Mouse (Mus musculus): ENCODE measurements around the gene Rpn1. TPM values are rescaled to one million over a fixed set of nuclear protein-coding genes. Genes with fewer than 3 reads are reported as not detected.

The Rpn1 gene
- polyA plus RNA-seq, 1 experiment: 1.2 TPM

DNA sequence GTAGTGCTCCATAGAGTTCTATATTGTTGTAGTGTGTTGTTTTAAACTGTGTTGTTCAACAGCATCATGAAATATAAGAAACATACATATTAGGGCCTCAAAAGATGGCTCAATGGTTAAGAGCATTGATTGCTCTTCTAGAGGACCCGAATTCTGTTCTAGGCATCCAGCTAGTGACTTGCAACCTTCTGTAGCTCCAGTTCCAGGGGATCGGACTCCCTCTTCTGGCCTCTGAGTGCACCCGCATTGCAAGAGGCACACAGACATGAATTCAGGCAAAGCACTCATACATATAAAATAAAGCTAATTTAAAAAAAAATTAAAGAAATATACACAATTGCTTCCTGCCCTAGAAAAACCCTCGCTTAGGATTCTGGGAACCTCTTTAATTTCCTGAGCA, 22.9 kb upstream of the Rpn1 start:
- TF ChIP-seq GATA1 (IDR thresholded peaks at IDR 0.05; ENCODE audit: low read length) (no peak), TAL1 (IDR thresholded peaks at IDR 0.05; ENCODE audit: low read length) (no peak)
- Histone ChIP-seq H3K27me3 (ENCODE audit: control insufficient read depth) (peaks cover 10% of the 10 kb centered on the region), H3K36me3 (ENCODE audit: control insufficient read depth) (no peaks in the 10 kb centered on the region), H3K9me3 (ENCODE audit: control insufficient read depth, low read length) (no peaks in the 10 kb centered on the region), H3K4me1 (ENCODE audit: control insufficient read depth) (no peaks in the 10 kb centered on the region; the same call in 1 of the 2 replicates), H3K4me3 (replicated peaks) (no peak overlapping the region)

- Histone ChIP-seq H3K4me3 (replicated peaks) (no peak overlapping the region), H3K9me3 (ENCODE audit: control insufficient read depth, low read length) (no peaks in the 10 kb centered on the region), H3K36me3 (ENCODE audit: control insufficient read depth) (no peaks in the 10 kb centered on the region), H3K4me1 (ENCODE audit: control insufficient read depth) (no peaks in the 10 kb centered on the region; the same call in 1 of the 2 replicates), H3K27me3 (ENCODE audit: control insufficient read depth) (peaks cover 2% of the 10 kb centered on the region; the same call in 1 of the 2 replicates)
- TF ChIP-seq GATA1 (IDR thresholded peaks at IDR 0.05; ENCODE audit: low read length): no peak
- TF ChIP-seq TAL1 (IDR thresholded peaks at IDR 0.05; ENCODE audit: low read length): no peak
Measured at GRCm38 (mm10) chr6:88062398-88062797, 21.9 kb upstream of the Rpn1 start.

GRCm38 (mm10) chr6:88064072-88064642, 20.1 kb upstream of the Rpn1 start:
- TF ChIP-seq GATA1 (IDR thresholded peaks at IDR 0.05; ENCODE audit: low read length) (no peak), TAL1 (IDR thresholded peaks at IDR 0.05; ENCODE audit: low read length) (no peak)
- H3K4me3 ChIP-seq (replicated peaks): no peak overlapping the region

GRCm38 (mm10) chr6:88065116-88065515, 19.2 kb upstream of the Rpn1 start:
- H3K4me1 ChIP-seq (ENCODE audit: control insufficient read depth): no peaks in the 10 kb centered on the region; the same call in 1 of the 2 replicates

More at GRCm38 (mm10) chr6:88064072-88064642, 20.1 kb upstream of the Rpn1 start:
- Histone ChIP-seq H3K9me3 (ENCODE audit: control insufficient read depth, low read length) (no peaks in the 10 kb centered on the region), H3K4me1 (ENCODE audit: control insufficient read depth) (no peaks in the 10 kb centered on the region; the same call in 1 of the 2 replicates), H3K36me3 (ENCODE audit: control insufficient read depth) (no peaks in the 10 kb centered on the region), H3K27me3 (ENCODE audit: control insufficient read depth) (no peaks in the 10 kb centered on the region; the same call in 1 of the 2 replicates)

DNA sequence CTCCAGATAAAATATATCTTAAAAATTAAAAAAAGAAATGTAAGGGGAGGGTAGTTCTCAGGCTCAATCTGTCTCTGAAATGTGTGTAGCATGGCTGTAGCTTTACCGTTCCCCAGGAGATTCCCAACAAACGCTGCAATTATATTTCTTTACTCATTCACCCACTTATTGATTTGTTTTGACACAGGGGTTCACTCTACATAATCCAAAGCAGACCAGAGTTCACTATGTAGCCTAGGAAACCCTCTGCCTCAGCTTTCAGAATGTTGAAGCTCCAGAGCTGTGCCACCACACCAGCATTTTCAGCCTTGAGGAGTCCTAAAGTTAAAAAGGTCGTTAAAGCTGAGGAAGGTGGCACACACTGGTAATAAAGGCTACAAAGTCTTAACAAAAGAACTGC, 18.3 kb upstream of the Rpn1 start:
- no peak for TF ChIP-seq GATA1 (IDR thresholded peaks at IDR 0.05; ENCODE audit: low read length)
- no peak for TF ChIP-seq TAL1 (IDR thresholded peaks at IDR 0.05; ENCODE audit: low read length)
- no peaks in the 10 kb centered on the region; the same call in 1 of the 2 replicates for H3K27me3 ChIP-seq (ENCODE audit: control insufficient read depth)
- no peaks in the 10 kb centered on the region for H3K36me3 ChIP-seq (ENCODE audit: control insufficient read depth)
- H3K4me1 ChIP-seq (ENCODE audit: control insufficient read depth): no peaks in the 10 kb centered on the region; the same call in 1 of the 2 replicates
- no peak overlapping the region for H3K4me3 ChIP-seq (replicated peaks)
- no peaks in the 10 kb centered on the region for H3K9me3 ChIP-seq (ENCODE audit: control insufficient read depth, low read length)

More at GRCm38 (mm10) chr6:88065116-88065515, 19.2 kb upstream of the Rpn1 start:
- no peak overlapping the region for H3K4me3 ChIP-seq (replicated peaks)
- H3K9me3 ChIP-seq (ENCODE audit: control insufficient read depth, low read length): no peaks in the 10 kb centered on the region
- no peaks in the 10 kb centered on the region for H3K36me3 ChIP-seq (ENCODE audit: control insufficient read depth)
- TF ChIP-seq GATA1 (IDR thresholded peaks at IDR 0.05; ENCODE audit: low read length) (no peak), TAL1 (IDR thresholded peaks at IDR 0.05; ENCODE audit: low read length) (no peak)
- no peaks in the 10 kb centered on the region; the same call in 1 of the 2 replicates for H3K27me3 ChIP-seq (ENCODE audit: control insufficient read depth)

DNA sequence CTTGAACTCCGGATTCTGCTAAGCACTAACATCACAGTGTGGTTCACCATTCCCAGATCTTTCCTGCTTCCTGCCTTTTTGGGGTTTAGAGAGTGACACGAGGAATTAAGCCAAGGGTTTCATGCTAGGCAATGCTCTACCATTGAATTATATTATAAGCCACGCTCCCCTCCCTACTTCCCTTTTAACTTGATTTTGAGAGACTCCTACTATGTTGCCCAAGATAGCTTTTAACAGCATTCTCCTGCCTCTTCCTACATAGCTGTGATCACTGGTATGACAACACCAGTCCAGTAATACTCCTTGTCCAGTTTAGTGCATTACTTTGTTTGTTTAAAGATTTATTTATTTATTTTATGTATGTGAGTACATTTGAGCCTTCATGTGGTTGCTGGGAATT, 16.6 kb upstream of the Rpn1 start:
- H3K36me3 ChIP-seq (ENCODE audit: control insufficient read depth): no peaks in the 10 kb centered on the region
- no peak overlapping the region for H3K4me3 ChIP-seq (replicated peaks)
- TF ChIP-seq TAL1 (IDR thresholded peaks at IDR 0.05; ENCODE audit: low read length) (no peak), GATA1 (IDR thresholded peaks at IDR 0.05; ENCODE audit: low read length) (no peak)
- H3K4me1 ChIP-seq (ENCODE audit: control insufficient read depth): no peaks in the 10 kb centered on the region; the same call in 1 of the 2 replicates
- H3K9me3 ChIP-seq (ENCODE audit: control insufficient read depth, low read length): no peaks in the 10 kb centered on the region
- H3K27me3 ChIP-seq (ENCODE audit: control insufficient read depth): no peaks in the 10 kb centered on the region; the same call in 1 of the 2 replicates

DNA sequence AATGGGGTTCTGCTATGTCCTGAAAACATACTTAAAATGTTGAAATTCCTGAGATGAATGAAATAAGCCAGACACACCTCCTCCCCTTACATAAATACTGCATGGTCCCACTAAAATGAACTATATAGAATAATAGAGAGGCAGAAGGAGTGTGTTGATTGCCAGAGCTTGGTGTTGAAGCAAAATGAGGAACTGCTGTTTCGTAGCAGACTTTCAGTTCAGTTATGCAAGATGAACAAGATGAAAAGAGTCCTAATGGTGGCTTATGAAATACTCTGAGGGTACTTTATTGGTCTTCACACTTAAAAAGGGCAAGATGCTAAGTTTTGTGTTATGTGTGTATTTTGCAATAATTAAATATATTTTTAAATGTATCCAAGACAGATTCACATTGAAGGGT, 15.5 kb upstream of the Rpn1 start:
- H3K9me3 ChIP-seq (ENCODE audit: control insufficient read depth, low read length): no peaks in the 10 kb centered on the region
- no peaks in the 10 kb centered on the region for H3K36me3 ChIP-seq (ENCODE audit: control insufficient read depth)
- no peak for TF ChIP-seq TAL1 (IDR thresholded peaks at IDR 0.05; ENCODE audit: low read length)
- TF ChIP-seq GATA1 (IDR thresholded peaks at IDR 0.05; ENCODE audit: low read length): no peak
- no peak overlapping the region for H3K4me3 ChIP-seq (replicated peaks)
- H3K27me3 ChIP-seq (ENCODE audit: control insufficient read depth): no peaks in the 10 kb centered on the region; the same call in 1 of the 2 replicates
- H3K4me1 ChIP-seq (ENCODE audit: control insufficient read depth): no peaks in the 10 kb centered on the region; the same call in 1 of the 2 replicates

GRCm38 (mm10) chr6:88070468-88070867, 13.8 kb upstream of the Rpn1 start:
- peaks cover 10% of the 10 kb centered on the region for H3K4me1 ChIP-seq (ENCODE audit: control insufficient read depth)
- no peak overlapping the region for H3K4me3 ChIP-seq (replicated peaks)
- no peaks in the 10 kb centered on the region; the same call in 1 of the 2 replicates for H3K27me3 ChIP-seq (ENCODE audit: control insufficient read depth)
- no peaks in the 10 kb centered on the region for H3K36me3 ChIP-seq (ENCODE audit: control insufficient read depth)
- TF ChIP-seq TAL1 (IDR thresholded peaks at IDR 0.05; ENCODE audit: low read length) (no peak; the same call in 2 of the 3 replicates), GATA1 (IDR thresholded peaks at IDR 0.05; ENCODE audit: low read length) (no peak)
- H3K9me3 ChIP-seq (ENCODE audit: control insufficient read depth, low read length): no peaks in the 10 kb centered on the region

GRCm38 (mm10) chr6:88071216-88071615, 13.1 kb upstream of the Rpn1 start:
- TF ChIP-seq GATA1 (IDR thresholded peaks at IDR 0.05; ENCODE audit: low read length) (no peak), TAL1 (IDR thresholded peaks at IDR 0.05; ENCODE audit: low read length) (no peak)
- H3K9me3 ChIP-seq (ENCODE audit: control insufficient read depth, low read length): no peaks in the 10 kb centered on the region
- H3K36me3 ChIP-seq (ENCODE audit: control insufficient read depth): no peaks in the 10 kb centered on the region
- H3K4me1 ChIP-seq (ENCODE audit: control insufficient read depth): peaks cover 17% of the 10 kb centered on the region
- H3K27me3 ChIP-seq (ENCODE audit: control insufficient read depth): no peaks in the 10 kb centered on the region; the same call in 1 of the 2 replicates
- no peak overlapping the region for H3K4me3 ChIP-seq (replicated peaks)

All from erythroblast, embryonic 14.5 days (primary cell).